Mouse (Mus musculus): Measurements from ENCODE around the gene Crtc2. TPM values are rescaled to one million over a fixed set of nuclear protein-coding genes. Genes with fewer than 3 reads are reported as not detected.
"Not testable (repeated sequence)": the region's sequence is repeated elsewhere in the genome, so short reads cannot be mapped to it uniquely, and the experiment has no call there.

Gene Crtc2
- total RNA-seq, 2 experiments from 2014 or later, result 30.5 to 31.6 TPM

DNA sequence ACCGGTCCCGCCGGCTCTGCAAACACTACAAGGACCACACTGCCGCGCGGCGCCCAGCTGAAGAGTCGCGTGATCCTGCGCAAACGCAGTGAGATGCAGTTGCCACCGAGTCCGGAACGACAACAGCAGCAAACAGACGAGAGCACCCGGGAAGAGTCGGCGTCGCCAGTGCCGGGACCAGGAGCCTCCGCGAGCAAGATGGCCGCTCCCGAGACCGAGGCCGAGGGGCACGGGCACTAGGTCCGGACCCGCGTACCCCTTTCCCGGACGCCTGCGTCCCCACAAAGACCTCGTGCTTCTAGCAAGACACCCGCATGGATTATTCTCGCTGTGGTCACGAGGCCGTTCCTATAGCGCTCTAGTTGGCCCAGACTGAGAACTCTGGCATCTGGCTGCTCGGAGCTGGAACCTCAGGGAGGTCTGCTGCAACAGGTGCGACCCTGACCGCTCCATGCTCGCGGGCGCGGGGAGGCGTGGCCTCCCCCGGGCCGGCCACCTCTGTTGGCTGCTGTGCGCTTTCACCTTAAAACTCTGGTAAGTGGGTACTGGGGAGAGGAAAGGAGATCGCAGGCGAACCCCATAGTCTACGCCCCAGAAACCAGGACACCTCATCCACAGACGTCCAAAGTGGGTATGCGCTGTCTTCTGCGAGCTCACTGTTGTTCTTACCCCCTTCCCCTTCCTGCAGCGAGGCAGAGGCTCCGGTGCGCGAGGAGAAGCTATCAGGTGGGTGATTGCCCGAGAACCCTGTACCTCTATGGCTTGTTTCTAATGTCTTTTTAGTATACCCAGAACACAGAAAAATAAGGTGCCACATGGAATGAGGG is 22.2 kb upstream of the Crtc2 start, which contains the start of gene Jtb:
Jtb (plus strand) TSS at position 91 of the 827 bp plus-strand sequence.
- DNase-seq (ENCODE audit: low spot score in 2 of 2), result peak; percentile 97
- intact Hi-C loops (cut with DNase I), result no loop called here

DNA sequence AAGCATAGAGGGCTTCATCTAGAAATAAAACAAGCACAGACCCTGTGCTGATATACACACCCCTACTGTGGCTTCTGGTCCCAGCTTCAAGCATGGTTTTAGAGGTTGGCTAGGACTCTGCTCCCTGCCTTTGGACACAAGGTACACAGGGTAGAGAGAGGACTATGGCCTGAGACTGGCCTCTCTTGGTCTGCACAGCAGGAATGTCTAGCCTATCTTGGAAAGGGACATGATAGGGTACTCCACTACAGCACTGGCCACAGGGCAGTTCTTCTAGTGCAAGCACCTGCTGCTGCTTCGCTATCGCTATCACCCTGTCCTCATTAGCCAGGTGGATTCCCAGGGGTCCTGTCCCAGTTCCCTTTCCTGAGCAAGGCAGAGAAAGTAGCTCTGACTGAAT is 12.7 kb upstream of the Crtc2 start:
- no peak for DNase-seq (ENCODE audit: low spot score in 2 of 2)
- intact Hi-C loops (cut with DNase I), result no loop called here

DNA sequence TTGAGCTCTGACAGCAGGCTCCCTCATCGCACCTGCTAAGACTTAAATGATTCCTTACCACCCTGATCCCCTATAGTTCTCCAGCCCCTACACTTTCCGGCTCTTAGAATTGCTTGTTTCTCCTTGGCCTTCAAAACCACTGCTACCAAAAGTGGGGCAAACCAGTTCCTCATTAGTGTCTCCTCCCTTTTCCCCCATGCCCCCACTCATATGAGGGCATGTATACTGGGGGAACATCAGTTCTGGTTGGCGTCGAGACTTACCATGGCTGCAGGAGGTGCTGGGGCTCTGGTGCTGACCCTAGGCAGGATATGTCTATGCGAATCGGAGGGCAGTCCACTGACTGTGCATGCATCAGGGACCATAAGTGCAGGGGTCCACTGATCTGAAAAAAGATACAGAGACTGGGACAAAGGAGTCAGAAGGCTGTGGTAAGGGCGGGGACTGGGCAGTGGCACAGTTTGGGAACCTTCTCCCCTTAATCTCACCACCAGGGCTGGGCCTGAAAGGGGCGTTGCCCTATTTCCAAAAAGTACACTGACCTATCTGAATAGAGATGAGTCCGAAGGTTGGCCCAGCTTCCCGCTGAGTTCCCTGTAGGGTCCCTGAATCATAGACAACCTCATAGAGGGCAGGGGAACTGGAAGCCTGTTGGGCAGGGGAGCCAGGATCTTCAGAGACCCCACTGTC is 12.1 kb upstream of the Crtc2 start:
- intact Hi-C loops (cut with DNase I), result no loop called here
- no peak for DNase-seq (ENCODE audit: low spot score in 2 of 2)

DNA sequence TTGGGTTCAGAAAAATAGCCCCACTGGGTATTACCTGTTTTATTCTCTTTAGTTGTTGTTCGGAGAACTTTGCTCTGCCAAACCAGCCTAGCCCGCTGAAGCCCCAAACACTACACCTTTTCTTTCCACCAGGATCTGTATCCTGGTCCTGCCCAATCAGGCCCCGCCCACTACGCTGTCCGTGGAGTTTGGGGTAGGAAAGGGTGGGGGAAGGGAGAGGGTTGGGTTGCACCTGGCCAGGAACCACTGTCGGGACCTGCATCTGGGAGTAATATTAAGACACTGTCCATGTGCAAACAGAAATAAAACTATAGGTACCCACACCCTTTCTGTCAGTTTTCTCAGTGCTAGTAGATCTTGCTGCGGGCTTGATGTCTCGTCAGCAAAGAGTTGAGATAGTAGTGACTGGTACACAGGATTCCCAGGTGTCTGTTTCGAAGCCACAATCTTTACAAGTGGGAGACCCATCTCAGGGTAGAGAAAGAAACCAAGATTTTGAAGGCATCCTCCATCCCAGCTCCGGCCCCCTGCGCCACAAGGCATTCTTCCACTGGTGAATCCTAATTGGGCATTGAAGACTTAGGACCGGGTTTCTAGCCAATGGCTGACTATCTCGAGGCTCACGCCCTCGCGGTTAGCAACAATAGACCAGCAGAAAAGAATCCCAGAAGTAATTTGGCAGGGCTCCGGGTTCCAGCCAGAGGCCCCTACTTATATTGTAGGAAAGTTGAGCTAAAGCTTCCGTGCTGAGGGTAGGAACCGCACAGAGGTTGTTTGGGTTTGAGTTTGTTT is 10.8 kb upstream of the Crtc2 start, which contains the start of gene Creb3l4:
Creb3l4 (minus strand) TSS at position 529 of the 792 bp plus-strand sequence.
- intact Hi-C loops (cut with DNase I), result no loop called here
- no peak for DNase-seq (ENCODE audit: low spot score in 2 of 2)

DNA sequence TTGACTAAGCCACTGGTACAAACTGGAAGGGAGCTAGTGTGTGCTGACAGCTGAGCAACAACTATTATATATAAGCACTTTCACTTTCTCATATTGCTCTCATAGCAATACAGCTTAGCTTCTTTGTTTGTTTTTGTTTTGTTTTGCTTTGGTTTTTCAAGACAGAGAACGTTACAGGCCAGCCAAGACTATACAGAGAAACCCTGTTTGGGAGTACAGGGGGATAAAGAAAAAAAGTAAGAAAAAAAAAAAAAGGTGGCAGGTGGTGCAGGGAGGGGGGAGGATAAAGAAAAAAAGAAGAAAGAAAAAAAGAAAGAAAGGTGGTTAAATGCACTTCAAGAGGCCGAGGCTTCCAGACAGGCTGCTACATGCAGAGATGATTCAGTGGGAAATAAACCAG is 8.6 kb upstream of the Crtc2 start:
- DNase-seq (ENCODE audit: low spot score in 2 of 2), result no peak
- intact Hi-C loops (cut with DNase I), result no loop called here

DNA sequence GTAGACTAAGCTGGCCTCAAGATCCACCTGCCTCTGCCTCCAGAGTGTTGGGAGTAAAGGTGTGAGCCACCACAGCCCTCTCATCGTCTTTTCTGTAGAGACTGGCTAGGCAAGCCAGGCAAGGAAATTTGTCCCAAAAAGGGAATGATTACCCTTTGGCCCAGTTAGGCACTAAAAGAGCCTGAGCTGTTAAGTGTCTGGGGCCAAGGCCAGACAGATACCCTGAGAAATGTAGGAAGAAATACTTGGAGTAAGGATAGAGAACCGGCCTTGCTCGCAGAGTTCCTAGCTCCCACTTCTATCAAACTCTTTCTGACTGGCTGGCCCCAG is 6.4 kb upstream of the Crtc2 start:
- no peak for DNase-seq (ENCODE audit: low spot score in 2 of 2)
- intact Hi-C loops (cut with DNase I), result no loop called here

DNA sequence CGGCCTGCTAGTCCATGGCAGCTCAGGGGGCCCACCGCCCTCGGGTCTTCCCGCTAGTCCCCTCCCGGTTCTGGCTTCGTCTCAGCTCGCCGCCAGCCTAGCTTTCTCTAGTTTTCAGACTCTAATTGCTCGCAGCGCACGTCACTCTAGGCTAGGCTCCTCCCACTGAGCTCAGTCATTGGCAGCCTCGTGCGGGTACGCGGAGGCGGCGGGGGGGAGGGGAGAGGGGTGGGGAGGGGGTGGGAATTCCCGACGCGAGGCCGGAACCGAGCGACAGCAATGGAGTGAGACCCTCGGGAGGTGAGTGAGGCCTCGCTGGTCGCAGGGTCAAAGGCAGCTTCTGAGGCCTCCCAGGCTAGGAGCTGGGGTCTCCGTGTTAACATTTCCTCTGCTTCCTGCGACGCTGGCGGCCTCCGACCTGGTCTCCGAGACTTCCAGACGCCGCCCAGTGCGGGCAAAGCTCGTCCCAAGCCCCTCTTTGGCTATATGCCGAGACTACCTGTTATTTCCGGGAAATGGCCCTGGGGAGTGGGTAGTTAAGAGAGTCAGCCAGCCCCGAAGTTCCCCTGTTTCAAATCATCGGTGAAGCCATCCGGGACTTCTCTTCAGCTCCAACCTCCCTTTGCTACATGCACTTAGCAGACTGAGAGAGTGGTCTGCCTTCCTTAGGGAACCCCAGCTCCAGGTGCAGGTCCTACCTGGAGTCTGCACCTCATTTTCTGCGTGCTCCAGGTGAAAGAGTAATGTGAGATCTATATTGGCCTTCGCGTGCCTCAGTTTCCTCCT is 5.8 kb upstream of the Crtc2 start, which contains the start of gene Slc39a1:
Slc39a1 (plus strand) TSS at position 213 of the 786 bp plus-strand sequence.
- intact Hi-C loops (cut with DNase I), result no loop called here
- peak; percentile 93 to 95 for DNase-seq (ENCODE audit: low spot score in 2 of 2)

DNA sequence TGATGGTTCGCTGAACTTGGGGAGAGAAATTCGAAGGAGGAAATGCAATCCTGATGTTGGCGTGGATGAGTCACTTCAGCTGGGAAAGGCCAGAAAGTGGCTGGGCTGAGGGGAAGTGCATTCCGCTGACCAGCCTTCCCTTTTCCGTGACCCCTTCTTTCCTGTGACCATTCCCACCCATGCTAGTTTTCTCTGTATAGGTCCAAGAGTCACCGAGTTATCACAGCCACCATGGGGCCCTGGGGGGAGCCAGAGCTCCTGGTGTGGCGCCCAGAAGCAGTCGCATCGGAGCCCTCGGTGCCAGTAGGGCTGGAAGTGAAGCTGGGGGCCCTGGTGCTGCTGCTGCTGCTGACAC is 5.2 kb upstream of the Crtc2 start:
- intact Hi-C loops (cut with DNase I), result no loop called here
- DNase-seq (ENCODE audit: low spot score in 2 of 2), result no peak

DNA sequence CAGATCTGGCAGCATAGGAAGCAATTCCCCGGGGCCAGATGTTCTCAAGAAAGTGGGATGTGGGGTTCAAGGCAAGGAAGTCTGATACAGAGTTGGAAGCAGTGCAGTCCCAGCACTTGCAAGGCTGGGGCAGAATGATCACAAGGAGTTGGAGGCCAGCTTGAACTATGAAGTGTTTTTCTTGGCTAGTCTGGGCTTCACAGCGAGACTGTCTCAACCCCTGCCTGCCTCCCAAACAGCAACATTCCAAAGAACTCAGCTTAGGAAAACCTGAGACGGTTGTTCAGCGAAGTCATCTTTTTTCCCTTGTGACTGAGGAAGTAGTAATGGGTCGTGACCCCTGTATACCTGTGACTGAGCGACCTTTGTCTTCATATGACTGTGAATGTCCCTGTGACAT is 3.2 kb upstream of the Crtc2 start:
- no peak for DNase-seq (ENCODE audit: low spot score in 2 of 2)

DNA sequence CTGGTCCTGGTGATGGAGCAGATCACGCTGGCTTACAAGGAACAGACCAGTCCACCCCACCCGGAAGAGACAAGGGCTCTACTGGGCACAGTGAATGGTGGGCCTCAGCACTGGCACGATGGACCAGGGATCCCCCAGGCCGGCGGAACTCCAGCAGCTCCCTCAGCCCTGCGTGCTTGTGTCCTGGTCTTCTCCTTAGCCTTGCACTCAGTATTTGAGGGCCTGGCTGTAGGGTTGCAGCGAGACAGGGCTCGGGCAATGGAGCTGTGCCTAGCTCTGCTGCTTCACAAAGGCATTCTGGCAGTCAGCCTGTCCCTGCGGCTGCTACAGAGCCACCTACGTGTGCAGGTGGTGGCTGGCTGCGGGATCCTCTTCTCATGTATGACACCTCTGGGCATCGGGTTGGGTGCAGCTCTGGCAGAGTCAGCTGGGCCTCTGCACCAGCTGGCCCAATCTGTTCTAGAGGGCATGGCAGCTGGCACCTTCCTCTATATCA is 2.2 kb upstream of the Crtc2 start:
- DNase-seq (ENCODE audit: low spot score in 2 of 2); intact Hi-C loops (cut with DNase I): not testable (repeated sequence)

More for the DNA sequence above, 3.2 kb upstream of the Crtc2 start:
- intact Hi-C loops (cut with DNase I), result no loop called here

DNA sequence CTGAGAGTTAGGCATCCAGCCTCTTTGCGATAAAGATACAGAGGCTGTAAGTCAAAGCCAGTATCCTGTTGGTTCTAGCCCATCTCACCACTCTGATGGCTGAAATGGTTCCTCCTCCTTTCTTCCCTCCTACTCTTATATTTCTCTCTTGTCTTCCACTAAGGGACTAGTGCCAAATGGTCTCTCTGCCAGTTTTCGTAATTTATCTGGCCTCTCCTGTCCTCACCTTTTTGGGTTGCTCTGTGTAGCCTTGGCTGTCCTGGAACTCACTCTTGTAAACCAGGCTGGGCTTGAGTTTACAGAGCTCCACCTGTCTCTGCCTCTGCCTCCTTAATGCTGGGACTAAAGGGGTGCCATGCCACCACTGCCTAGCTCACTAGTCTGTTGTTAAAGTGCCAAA is 1.3 kb upstream of the Crtc2 start:
- DNase-seq (ENCODE audit: low spot score in 2 of 2); intact Hi-C loops (cut with DNase I): not testable (repeated sequence)

DNA sequence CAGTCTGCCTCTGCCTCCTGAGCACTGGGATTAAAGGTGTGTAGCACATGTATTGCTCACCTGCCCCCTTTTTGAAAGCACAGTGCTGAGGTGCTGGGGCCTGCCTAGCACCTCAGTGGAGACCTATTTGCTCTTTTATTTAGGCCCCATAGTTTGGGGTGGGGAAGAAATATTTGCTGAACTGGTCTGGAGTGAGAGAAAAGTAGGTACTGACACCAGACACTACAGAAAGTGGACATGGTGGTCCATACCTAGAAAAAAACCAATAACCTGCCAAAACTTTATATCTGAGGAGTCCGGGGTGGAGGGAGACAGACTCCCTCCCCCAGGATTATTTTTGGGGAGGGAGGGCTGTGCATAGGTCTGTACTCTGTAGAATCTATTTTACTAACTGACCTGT is 789 bp upstream of the Crtc2 start:
- intact Hi-C loops (cut with DNase I), result not testable (repeated sequence)

DNA sequence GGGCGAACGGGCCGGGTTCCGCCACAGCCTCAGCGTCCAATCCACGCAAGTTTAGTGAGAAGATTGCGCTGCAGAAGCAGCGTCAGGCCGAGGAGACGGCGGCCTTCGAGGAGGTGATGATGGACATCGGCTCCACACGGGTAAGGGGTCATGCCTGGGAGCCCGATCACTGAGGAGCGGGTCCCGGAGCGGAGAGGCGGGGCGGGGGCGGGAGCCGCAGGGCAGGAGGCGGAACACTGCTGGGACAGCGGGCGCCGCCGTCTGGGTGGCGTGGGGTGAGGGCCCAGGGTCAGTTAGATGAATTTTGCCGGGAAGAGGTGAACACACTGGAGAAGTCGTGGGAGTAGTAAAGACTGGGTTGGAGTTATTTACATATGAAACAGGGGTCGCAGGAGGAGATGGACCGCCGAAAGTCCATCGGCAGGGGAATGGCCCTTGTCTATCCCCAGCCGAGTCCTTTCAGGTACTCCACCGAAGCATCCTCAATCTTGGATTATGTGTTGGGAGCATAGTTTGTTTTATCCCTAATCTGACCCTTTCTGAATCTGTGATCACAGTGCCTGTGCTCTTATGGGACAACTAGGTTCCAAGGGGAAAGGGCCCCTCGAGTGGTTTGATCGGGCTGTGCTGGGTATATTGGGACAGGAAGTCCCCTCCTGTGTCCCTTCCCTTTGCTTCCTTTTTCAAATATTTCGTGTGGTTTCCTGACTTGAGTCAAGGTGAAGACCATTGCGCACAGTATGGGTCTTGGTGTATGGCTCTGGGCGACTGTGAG is 643 bp downstream of the Crtc2 start:
- intact Hi-C loops (cut with DNase I), result no loop called here
- DNase-seq (ENCODE audit: low spot score in 2 of 2), result no peak

More for the DNA sequence above, 789 bp upstream of the Crtc2 start:
- DNase-seq (ENCODE audit: low spot score in 2 of 2), result not testable (repeated sequence)

DNA sequence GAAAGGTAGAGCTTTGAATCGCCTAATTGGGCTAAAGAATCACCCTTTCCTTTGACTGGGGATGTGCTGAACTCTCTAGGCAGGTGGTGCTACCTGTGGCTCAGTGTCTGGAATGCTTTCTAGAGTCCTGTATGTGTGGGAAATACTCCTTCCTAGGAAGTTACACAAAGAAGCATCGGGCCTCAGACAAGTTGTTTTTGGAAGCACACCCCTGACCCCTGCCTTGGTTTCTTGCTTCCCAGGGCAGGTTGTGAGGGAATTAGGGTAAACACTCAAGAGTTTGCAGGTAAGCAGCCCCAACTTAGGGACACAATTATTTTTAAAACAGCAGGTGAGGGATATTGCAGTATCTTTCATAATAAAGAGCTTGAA is 1.2 kb downstream of the Crtc2 start:
- DNase-seq (ENCODE audit: low spot score in 2 of 2), result no peak
- intact Hi-C loops (cut with DNase I), result no loop called here

DNA sequence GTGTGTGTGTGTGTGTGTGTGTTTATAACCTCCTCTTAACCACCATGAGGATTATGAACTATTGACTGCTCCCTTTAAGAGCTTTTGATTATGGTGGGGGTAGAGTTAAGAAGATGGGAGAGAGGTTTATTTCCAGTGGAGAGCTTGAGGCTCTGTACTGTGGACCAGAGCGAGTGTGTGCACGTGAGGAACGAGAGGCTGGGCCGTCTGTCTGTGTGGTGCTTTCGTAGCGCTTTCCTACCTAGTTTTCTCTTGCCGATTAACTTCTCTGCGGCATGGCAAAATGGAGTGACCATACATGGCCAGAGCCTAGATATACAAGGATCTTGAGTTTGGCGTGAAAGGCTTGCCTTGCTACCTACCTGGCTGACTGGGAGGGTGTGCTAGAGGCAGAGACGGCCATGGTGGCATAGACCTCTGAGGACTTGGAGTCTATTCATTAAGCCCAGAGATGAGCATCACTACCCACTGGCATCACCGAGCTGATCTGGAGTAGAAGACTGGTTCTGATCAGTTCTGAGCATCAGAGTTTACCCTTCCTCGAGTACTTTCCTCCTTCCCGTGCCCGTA is 1.9 kb downstream of the Crtc2 start:
- no peak for DNase-seq (ENCODE audit: low spot score in 2 of 2)
- intact Hi-C loops (cut with DNase I), result no loop called here

DNA sequence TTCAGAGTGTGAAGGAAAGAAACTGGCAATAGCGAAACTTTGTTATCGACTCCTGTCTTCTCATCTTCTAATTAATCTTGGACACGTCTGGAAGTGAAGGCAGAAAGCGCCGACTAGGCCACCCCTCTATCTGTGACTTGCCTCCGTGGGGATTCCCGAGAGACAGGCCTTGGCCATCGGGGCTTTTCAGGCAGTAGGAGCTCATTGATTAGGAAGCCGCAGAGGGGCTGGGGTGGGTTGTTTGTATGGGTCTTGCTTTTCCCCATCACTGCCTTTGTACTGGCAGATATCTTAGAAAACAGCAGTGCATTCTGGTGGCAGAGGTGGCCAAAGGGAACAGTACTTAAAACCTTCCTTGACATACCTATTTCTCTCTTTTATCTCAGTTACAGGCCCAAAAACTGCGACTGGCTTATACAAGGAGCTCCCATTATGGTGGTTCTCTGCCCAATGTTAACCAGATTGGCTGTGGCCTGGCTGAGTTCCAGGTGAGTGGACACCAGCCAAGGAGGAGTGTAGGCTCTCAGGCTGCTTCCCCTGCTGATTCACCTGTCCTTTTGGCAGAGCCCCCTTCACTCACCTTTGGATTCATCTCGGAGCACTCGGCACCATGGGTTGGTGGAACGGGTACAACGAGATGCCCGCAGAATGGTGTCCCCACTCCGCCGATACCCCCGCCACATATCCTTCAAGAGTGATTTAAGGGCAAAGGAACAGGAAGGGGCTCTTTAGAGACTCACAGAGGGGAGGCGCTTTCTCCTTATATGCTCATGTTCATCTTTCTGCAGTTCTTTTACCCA is 3.0 kb downstream of the Crtc2 start:
- intact Hi-C loops (cut with DNase I), result no loop called here
- DNase-seq (ENCODE audit: low spot score in 2 of 2), result no peak

DNA sequence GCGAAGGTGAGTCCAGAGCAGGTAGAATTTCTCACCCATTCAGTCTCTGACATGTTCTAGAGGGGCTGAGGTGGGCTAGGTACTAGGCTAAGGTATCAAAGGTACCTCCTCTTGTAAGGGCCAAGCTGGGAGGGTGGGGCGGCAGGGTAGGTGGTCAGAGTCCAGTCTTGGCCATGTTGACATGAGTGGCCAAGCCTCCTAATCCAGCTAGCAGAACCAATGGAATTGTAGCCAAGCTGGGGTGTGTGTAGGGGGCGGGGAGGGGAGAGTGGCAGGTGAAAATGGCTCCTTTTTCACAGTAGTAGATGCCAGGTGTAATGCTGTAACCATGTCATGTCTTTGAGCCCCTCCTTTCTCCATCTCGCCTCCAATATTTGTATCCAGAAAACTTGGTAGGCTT is 4.6 kb downstream of the Crtc2 start:
- no peak for DNase-seq (ENCODE audit: low spot score in 2 of 2)
- intact Hi-C loops (cut with DNase I), result no loop called here

All from left cerebral cortex, postnatal 14 days (tissue).